Mouse (Mus musculus) kidney, postnatal 4 days (tissue): ENCODE data around the gene Slc7a15.

Experiments
- DNase-seq, 2 experiments: peaks; one replicate each; pipeline ENCODE4 v3.0.0; 2021; ENCODE audit warnings: mixed read lengths in 2 of 2

Slc7a15 gene

DNA sequence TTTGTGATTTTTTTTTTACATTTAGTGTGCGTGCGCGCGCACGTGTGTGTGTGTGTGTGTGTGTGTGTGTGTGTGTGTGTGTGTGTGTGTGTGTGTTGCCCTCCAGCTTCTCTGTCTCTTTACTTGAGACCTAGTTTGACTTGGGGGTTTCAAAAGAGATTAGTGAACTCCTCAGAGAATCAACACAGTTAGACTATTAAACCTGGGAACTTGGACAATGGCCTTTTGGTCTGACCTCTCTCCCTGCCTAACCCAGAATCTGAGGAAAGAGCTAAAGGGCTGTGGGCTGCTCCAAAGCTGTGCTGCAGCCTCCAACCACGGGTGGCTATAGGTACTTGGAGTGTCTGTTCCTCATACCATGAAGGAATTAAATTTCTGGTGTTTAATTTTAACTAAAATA is 94.7 kb downstream of the Slc7a15 start:
- DNase-seq, result no peak

DNA sequence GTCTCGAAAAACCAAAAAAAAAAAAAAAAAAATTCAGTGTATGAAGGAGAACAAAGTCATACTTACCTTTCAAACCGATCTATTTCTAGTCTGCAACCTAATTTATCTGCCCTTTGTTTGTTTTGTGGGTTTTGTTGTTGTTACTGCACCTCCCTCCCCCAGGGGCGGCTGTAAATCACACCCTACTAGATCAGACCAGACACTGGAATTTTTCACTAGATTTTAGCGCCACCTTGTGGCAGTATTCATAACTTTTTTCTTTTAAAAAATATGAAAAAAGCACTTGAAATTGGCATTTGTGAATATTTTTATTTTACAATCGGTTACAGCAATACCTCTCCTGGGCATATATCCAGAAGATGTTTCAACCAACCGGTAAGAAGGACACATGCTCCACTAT is 96.3 kb downstream of the Slc7a15 start:
- peak; percentile 66 to 73 for DNase-seq

- peak in 1 of 2 experiments; percentile 29 for DNase-seq
Measured at GRCm38 (mm10) chr12:8501571-8502305, 97.1 kb downstream of the Slc7a15 start.

DNA sequence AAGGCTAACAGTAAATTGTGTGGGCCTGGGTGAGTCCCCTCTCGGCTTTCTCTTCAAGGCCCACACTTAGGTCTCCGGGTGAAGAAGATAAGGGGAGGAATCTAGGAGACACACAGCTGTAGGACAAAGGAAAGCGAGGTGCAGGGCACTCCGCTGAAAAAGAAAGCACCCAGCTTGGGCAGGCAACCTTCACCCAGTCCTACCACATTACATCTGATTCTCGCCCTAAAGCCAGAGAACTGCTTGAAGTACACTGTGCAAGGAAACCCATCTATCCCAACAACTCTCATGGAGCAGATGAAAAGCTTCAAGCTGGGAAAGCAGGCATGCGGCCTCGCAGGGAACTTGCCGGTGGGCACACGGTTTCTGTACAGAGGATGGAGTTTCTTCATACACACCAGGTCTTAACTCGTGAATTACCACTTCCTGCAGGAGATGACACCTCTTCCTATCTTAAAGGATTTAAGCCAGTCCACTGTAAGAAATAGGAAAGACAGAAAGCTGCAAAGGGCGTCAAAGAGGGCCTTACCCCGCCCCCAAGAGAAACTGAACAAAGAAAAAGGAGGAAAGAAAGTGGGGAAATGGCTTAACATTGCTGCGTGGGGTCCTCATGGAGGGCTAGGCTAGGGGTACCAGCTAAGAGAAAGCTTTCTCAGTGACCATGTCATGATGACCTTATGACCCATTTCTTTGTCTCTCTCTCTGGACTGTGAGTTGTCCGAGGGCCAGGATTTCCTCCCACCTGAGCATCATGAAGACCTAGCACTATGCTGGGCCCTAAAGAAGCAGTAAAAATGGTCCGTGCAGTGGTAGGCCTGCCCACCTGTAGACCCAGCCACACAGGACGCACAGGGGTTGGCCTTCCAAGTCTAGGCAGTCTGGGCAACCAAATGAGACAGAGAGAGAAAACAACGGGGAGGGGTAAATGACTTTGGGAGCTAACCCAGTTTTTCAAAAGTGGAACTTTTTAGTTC is 98.0 kb downstream of the Slc7a15 start:
- peak in 1 of 2 experiments; percentile 38 for DNase-seq

DNA sequence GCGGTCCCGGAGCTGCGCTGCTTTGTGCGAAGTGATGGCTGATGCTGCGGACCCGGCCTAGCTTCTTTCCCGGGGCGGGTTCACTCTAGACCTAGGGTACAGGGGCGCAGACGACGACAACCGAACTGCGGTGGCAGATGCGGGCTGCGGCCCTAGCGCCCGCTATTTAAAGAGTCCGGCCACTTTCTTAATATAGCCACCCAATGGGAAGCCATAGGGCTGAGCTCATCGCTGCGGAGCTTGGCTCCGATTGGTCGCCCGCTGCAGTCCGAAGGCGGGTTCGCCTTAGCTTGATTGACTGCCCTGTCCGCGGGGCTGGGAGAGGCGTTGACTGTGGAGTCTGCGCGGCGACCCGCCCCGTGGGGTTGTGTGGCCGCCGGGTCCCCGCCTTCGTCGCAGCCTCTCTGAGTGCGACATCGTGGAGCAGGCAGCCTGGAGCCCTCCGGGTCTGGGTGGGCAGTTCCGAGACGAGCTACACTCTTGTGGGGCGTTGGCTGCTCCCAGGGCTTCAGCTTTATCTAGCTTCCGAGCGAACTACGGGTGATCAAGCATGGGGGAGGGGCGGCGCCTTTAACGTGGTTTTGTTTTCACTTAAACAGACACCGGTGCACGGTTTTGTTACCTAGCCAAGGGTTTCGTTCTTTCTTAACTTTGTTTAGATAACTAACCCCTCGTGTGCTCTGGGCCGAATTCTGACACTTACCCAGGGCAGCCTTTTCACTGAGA is 98.8 kb downstream of the Slc7a15 start, which contains the start of gene Rhob:
Gene Rhob (minus strand): TSS at position 139 of the 726 bp plus-strand sequence.
- peak; percentile 94 to 97 for DNase-seq

GRCm38 (mm10) chr12:8499001-8499870 is 99.6 kb downstream of the Slc7a15 start:
- peak; percentile 65 to 82 for DNase-seq

DNA sequence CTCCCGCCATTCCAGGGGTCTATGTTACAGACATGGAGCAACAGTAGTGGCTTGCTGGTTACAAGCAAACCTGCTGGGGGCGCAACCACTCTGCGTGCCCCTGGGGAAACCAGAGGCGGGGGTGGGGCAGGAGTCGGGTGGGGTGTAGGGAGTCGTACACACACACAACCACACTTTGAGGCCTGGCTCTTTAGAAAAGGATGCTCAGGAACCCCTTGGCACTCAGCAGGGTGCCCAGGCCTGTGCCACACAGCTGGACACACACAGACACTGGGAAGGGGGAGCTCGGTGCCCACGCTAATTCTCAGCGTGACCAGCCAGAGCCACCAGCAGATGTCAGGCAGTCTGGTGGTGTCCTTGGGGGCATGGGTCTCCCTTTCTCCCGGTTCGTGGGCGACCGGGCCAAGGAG is 100.3 kb downstream of the Slc7a15 start:
- peak; percentile 56 to 69 for DNase-seq

- DNase-seq, result peak; percentile 39 to 51
Measured at GRCm38 (mm10) chr12:8498148-8498571, 100.7 kb downstream of the Slc7a15 start.

DNA sequence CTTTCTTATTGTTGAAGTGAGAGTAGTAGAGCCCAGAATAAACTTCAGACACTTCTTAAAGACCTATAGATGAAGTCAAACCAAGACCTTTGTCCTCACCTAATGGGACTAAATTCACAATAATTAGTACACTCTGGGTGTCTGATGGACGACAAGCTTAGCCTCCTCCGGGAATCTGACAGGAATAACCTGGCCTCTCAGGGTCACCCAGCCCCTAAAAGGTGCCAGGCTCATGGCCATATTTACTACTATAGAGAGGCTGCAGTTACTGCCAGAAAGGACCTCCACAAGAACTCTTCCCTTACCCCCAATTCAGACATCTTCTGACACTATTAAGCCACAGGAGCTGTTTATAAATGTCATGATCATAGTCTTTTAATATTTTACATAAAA is 101.6 kb downstream of the Slc7a15 start:
- no peak for DNase-seq

GRCm38 (mm10) chr12:8496679-8497313 is 102.1 kb downstream of the Slc7a15 start:
- DNase-seq, result no peak

- DNase-seq, result peak; percentile 47 to 63
Measured at GRCm38 (mm10) chr12:8495881-8496678, 102.8 kb downstream of the Slc7a15 start.

DNA sequence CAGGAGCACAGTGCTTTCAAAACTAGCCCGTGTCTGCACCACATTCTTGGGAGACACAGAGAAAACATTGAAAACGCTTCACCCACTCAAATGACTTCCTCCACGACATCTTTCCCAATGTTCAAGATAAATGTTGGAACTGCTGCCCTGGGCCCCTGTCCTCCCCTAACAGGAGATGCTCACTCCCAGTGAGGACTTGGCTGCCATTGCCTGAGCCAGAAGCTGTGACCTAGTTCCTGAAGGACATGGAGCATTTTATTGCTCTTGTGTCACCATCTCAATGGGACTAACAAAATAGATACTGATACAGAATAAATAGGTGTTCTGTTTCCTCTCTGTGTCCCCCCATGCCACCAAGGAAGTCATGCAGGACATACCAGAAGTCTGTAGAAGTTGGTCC is 104.2 kb downstream of the Slc7a15 start:
- no peak for DNase-seq

DNA sequence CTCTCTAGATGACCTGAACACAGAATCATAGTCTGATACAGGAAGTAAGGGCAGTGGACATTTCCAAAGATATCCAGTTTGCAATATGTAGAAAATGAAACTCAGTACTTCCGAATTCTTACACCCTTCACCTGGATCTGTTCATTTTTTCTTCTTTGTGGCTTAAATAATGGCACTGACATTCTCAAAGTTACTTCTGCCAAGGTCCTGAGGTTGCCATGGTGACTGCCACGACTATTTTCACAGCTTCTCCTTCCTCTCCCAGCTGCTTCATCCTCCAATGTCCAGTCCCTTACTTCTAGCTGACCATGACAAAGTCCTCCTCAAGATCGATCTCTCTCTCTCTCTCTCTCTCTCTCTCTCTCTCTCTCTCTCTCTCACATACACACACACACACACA is 105.5 kb downstream of the Slc7a15 start:
- no peak for DNase-seq

DNA sequence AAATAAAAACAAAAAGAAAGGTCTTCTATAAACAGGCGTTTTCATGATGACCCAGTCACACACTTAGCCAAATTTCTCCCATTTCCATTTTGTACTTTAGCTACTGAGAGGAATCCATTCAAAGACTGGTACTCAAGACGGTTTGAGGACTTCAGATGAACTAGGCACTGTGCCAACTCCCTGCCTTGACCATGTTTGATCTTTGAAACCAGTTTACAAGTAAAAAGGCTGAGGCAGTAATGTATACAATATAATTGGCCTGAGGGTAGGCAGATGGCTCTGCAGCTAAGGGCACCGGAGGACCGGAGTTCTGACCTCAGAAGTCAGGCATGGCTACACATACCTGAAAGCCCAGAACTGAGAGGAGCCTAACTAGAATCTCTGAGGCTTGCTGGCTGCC is 109.8 kb downstream of the Slc7a15 start:
- DNase-seq, result no peak

DNA sequence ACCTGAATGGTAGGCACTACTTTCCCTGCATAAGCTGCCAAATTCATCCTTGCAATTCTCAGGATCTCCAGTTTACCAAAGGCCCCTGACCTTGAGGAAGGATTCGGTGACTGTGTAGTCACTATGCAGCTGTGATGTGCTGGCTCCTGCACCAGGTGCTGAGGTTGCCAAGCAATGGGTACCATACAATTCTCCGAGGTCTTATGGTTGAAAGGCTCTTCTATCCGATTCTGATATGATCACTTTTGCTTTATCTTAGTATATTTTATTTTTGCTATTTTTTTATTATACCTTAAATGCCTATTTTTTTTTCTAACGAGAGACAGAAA is 110.2 kb downstream of the Slc7a15 start:
- DNase-seq, result no peak

- peak; percentile 79 to 83 for DNase-seq
Measured at GRCm38 (mm10) chr12:8487959-8488651, 110.8 kb downstream of the Slc7a15 start.

DNA sequence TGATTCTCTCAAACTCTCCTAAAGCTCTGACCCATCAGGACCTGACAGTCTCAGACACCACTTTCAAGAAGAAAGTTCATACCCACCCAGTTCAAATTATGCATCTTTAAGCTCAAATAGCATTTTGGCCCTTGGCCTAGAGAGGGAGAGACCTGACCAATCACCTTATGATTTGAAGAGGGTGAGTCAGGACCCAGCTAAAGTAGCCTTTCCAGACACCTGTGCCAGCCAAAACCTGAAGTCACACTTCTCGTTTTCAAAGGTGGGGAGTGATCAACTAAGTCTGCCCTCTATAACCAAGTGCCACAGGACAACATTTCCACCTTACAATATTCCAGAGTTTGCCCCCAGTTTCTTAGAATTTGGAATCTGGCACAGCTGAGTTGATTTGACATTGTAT is 111.6 kb downstream of the Slc7a15 start:
- no peak for DNase-seq

GRCm38 (mm10) chr12:8485247-8485646 is 113.6 kb downstream of the Slc7a15 start:
- no peak for DNase-seq

DNA sequence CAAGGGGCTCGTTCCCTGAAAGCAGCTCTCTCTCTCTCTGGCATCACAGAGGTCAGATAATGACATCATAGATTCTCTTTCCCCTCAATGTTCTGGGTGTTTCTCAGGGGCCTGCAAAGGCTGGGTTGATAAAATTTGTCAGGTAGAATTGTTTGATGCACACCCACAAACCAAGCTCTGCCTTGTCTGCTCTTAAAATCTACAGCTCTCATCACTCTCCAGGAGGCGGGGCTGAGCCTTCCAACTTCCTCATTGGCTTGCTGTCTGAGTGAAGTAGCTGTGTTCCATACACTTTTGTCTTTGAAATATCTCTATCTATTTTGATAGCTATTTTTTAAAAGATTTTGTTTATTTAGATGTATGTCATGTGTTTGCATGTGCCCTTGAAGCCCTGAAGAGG is 116.7 kb downstream of the Slc7a15 start:
- no peak for DNase-seq
